Mouse (Mus musculus): ENCODE measurements around the gene Sgcb.

DNA sequence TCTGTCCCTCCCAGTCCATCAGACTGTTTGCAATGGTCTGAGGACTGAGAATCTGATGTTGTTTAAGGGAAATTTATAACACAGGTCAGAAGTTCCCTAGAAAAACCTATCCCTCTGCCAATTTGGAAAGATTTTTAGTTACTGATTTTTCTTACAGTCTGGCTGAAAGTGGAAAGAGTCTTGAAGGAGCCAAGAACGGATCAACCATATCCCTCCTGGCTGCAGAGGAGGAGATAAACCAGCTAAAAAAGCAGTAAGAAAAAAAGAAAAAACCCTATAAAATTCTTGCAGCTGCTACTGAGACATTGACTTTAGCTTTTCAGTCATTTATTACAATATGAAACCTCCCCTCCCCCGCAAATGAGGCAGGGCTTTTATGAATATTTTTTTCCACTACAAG, 19.1 kb upstream of the Sgcb start:
- no peak for TF ChIP-seq CTCF (IDR thresholded peaks at IDR 0.05; ENCODE audit: control insufficient read depth, insufficient read depth, insufficient read length)
- no peak for TF ChIP-seq MYOG (IDR thresholded peaks at IDR 0.05; ENCODE audit: control insufficient read depth, extremely low read depth, insufficient read length)

Measured in C2C12 (cell line).